Mouse (Mus musculus): Measurements from ENCODE around the gene Cmya5.
"Not testable (repeated sequence)": the region's sequence is repeated elsewhere in the genome, so short reads cannot be mapped to it uniquely, and the experiment has no call there.

The Cmya5 gene

GRCm38 (mm10) chr13:93128111-93128860 lies 16.2 kb downstream of the Cmya5 start:
- no peak for DNase-seq (ENCODE audit: extremely low read depth, insufficient read length, low spot score)

GRCm38 (mm10) chr13:93122321-93122720 lies 22.2 kb downstream of the Cmya5 start:
- no peak for DNase-seq (ENCODE audit: extremely low read depth, insufficient read length, low spot score)

- DNase-seq (ENCODE audit: extremely low read depth, insufficient read length, low spot score): no peak
Observed at GRCm38 (mm10) chr13:93117241-93117640, 27.3 kb downstream of the Cmya5 start.

GRCm38 (mm10) chr13:93102340-93103090 lies 42.0 kb downstream of the Cmya5 start:
- no peak for DNase-seq (ENCODE audit: extremely low read depth, insufficient read length, low spot score)

GRCm38 (mm10) chr13:93098596-93098995 lies 45.9 kb downstream of the Cmya5 start:
- DNase-seq (ENCODE audit: extremely low read depth, insufficient read length, low spot score): no peak

GRCm38 (mm10) chr13:93096643-93097042 lies 47.9 kb downstream of the Cmya5 start:
- DNase-seq (ENCODE audit: extremely low read depth, insufficient read length, low spot score): no peak

- DNase-seq (ENCODE audit: extremely low read depth, insufficient read length, low spot score): no peak
Observed at GRCm38 (mm10) chr13:93095097-93095791, 49.3 kb downstream of the Cmya5 start.

GRCm38 (mm10) chr13:93094204-93094935 lies 50.2 kb downstream of the Cmya5 start:
- no peak for DNase-seq (ENCODE audit: extremely low read depth, insufficient read length, low spot score)

- no peak for DNase-seq (ENCODE audit: extremely low read depth, insufficient read length, low spot score)
Observed at GRCm38 (mm10) chr13:93093697-93094096, 50.8 kb downstream of the Cmya5 start.

- no peak for DNase-seq (ENCODE audit: extremely low read depth, insufficient read length, low spot score)
Observed at GRCm38 (mm10) chr13:93092916-93093429, 51.6 kb downstream of the Cmya5 start.

- no peak for DNase-seq (ENCODE audit: extremely low read depth, insufficient read length, low spot score)
Observed at GRCm38 (mm10) chr13:93091866-93092455, 52.6 kb downstream of the Cmya5 start.

- DNase-seq (ENCODE audit: extremely low read depth, insufficient read length, low spot score): no peak
Observed at GRCm38 (mm10) chr13:93091176-93091575, 53.3 kb downstream of the Cmya5 start.

- no peak for DNase-seq (ENCODE audit: extremely low read depth, insufficient read length, low spot score)
Observed at GRCm38 (mm10) chr13:93089481-93089880, 55.0 kb downstream of the Cmya5 start.

GRCm38 (mm10) chr13:93085711-93086110 lies 58.8 kb downstream of the Cmya5 start:
- no peak for DNase-seq (ENCODE audit: extremely low read depth, insufficient read length, low spot score)

GRCm38 (mm10) chr13:93082324-93082723 lies 62.2 kb downstream of the Cmya5 start:
- not testable (repeated sequence) for DNase-seq (ENCODE audit: extremely low read depth, insufficient read length, low spot score)

- DNase-seq (ENCODE audit: extremely low read depth, insufficient read length, low spot score): no peak
Observed at GRCm38 (mm10) chr13:93080859-93081258, 63.7 kb downstream of the Cmya5 start.

GRCm38 (mm10) chr13:93074147-93074641 lies 70.3 kb downstream of the Cmya5 start:
- no peak for DNase-seq (ENCODE audit: extremely low read depth, insufficient read length, low spot score)

- DNase-seq (ENCODE audit: extremely low read depth, insufficient read length, low spot score): no peak
Observed at GRCm38 (mm10) chr13:93073595-93073994, 70.9 kb downstream of the Cmya5 start.

- DNase-seq (ENCODE audit: extremely low read depth, insufficient read length, low spot score): no peak
Observed at GRCm38 (mm10) chr13:93072871-93073411, 71.6 kb downstream of the Cmya5 start.

- DNase-seq (ENCODE audit: extremely low read depth, insufficient read length, low spot score): no peak
Observed at GRCm38 (mm10) chr13:93070406-93070805, 74.1 kb downstream of the Cmya5 start.
